Mouse (Mus musculus) forebrain, embryonic 14.5 days (tissue): Measurements from ENCODE around the gene Slc22a1. TPM values are rescaled to one million over a fixed set of nuclear protein-coding genes. Genes with fewer than 3 reads are reported as not detected.

ENCODE experiments used
- ATAC-seq: fragments of 200-750 bp; cut with Nextera tagmentation; 2 replicates; pipeline ENCODE4 v1.8.0; 2017; ENCODE audit warnings: mild to moderate bottlenecking, moderate library complexity
- DNase-seq: peaks from one replicate; pipeline ENCODE4 v3.0.0-alpha.2; 2015; ENCODE audit warnings: low spot score
- H3K27ac ChIP-seq: fragments of 300-500 bp; sonication (generic); 2 replicates; pipeline ENCODE4 v1.5.1; 2014; ENCODE audit warnings: low read depth, mild to moderate bottlenecking, control low read depth, low read length, moderate library complexity
- H3K27me3 ChIP-seq: fragments of 300-500 bp; sonication (generic); replicated peaks from 2 replicates; pipeline ENCODE4 v1.6.1; 2014; ENCODE audit warnings: low read length, control low read depth, mixed read lengths; ENCODE audit not compliant: control insufficient read depth, insufficient read depth
- H3K36me3 ChIP-seq: fragments of 300-500 bp; sonication (generic); 2 replicates; pipeline ENCODE4 v1.6.1; 2014; ENCODE audit warnings: low read length, control low read depth; ENCODE audit not compliant: control insufficient read depth, insufficient read depth
- H3K4me1 ChIP-seq: fragments of 300-500 bp; sonication (generic); 2 replicates; pipeline ENCODE4 v1.6.1; 2014; ENCODE audit warnings: antibody characterized with exemption, low read length, control low read depth; ENCODE audit not compliant: control insufficient read depth, insufficient read depth
- H3K4me2 ChIP-seq: fragments of 300-500 bp; sonication (generic); 2 replicates; pipeline ENCODE4 v1.6.1; 2014; ENCODE audit warnings: mild to moderate bottlenecking, control low read depth, low read length
- H3K4me3 ChIP-seq: fragments of 300-500 bp; sonication (generic); 2 replicates; pipeline ENCODE4 v1.5.1; 2014; ENCODE audit warnings: low read depth, low read length, control low read depth
- H3K9ac ChIP-seq: fragments of 300-500 bp; sonication (generic); 2 replicates; pipeline ENCODE4 v1.6.1; 2014; ENCODE audit warnings: mild to moderate bottlenecking, low read length, control low read depth, moderate library complexity
- H3K9me3 ChIP-seq: fragments of 300-500 bp; sonication (generic); replicated peaks from 2 replicates; pipeline ENCODE4 v1.6.1; 2016; ENCODE audit warnings: low read length, control low read depth, mixed read lengths; ENCODE audit not compliant: control insufficient read depth
- WGBS: fragments of 180-500 bp; shearing (Covaris S2); extraction: QIAGEN DNeasy Blood & Tissue Kit; methylation state at CpG from one replicate; pipeline ENCODE4 v1.1.7; 2014; 5-methylcytosine and 5-hydroxymethylcytosine counted together
- polyA plus RNA-seq: library from polyadenylated mRNA; unstranded; fragments of >200 nt; fragmentation: Nextera tagmentation; extraction: Ambion mirVana; gene quantifications from 2 replicates; pipeline ENCODE4 v1.2.1, GENCODE M21; 2014

Slc22a1 gene
- polyA plus RNA-seq = not detected in 2 replicates

DNA sequence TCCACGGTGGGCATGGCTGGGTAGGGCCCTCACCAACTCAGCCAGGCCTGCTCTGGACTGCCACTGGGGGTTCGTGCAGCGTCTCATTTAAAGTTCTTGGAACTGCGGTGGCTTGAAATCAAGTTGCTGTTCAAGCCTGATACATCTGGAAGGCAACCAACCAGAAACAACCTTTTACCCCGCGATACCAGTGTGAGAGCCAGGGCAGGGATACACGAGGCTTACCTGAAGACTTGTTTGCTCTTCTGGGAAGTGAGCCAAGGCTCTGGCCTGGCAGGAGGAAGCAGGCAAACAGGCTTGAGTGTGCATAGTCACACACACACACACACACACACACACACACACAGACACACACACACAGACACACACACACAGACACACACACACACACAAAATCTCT, at the start of gene Slc22a1:
Gene Slc22a1 (minus strand): TSS at position 184 of the 400 bp plus-strand sequence.
- Histone ChIP-seq H3K27ac (no peak within 1 kb of the TSS), H3K27me3 (no peaks in the 10 kb centered on the region), H3K9ac (no peak within 1 kb of the TSS), H3K4me3 (no peak within 1 kb of the TSS), H3K36me3 (no peaks in the 10 kb centered on the region), H3K4me2 (no peak within 1 kb of the TSS), H3K4me1 (no peaks in the 10 kb centered on the region), H3K9me3 (no peaks in the 10 kb centered on the region)
- WGBS = 82% methylated on average over 7 of the region's 7 CpGs
- ATAC-seq = no peak
- no peak for DNase-seq

DNA sequence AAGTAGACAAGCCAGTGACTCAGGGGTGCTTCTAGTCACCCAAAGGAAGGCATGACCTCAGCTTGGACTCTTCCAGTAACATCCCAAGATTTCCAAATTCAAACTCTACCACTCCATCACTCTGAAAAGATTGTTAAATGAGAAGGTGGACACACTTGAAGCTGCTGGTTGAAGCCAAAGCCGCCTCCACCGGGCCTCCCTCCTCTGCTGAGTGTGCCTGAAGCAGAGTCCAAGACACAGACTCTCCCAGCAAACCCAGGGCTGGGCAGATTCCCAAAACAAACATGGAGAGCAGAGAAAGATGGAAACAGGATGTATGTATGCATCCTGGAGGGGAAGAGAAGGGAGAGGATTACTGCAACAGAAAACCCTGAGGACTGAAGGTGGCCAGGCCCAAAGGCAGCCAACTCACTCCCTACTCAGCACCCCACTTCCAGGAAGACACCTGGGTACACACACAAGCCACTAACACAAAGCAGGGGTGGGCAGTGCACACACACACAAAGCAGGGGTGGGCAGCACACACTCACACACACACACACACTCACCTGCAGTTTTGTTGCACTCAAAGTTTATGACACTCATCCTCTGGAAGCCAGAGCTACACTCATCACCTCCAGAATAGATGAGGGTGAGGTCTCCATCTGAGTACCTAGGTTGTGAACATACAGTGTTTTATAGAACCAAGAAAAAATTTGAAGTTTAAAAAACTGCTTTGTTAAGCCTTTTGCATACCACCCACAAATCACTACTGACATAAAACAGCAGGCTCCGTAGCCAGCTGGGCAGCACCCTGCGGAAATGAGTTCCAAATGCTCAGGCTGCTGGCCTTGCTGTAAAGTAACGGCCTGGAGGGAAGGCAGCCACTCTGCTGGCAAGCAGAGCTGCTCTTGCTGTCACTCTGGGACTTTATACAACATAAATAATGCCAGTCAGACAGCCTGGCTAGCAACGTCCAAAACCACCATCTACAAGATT, 49.4 kb upstream of the Slc22a1 start:
- peaks cover 6% of the 10 kb centered on the region; the same call in 1 of the 2 replicates for H3K4me1 ChIP-seq

DNA sequence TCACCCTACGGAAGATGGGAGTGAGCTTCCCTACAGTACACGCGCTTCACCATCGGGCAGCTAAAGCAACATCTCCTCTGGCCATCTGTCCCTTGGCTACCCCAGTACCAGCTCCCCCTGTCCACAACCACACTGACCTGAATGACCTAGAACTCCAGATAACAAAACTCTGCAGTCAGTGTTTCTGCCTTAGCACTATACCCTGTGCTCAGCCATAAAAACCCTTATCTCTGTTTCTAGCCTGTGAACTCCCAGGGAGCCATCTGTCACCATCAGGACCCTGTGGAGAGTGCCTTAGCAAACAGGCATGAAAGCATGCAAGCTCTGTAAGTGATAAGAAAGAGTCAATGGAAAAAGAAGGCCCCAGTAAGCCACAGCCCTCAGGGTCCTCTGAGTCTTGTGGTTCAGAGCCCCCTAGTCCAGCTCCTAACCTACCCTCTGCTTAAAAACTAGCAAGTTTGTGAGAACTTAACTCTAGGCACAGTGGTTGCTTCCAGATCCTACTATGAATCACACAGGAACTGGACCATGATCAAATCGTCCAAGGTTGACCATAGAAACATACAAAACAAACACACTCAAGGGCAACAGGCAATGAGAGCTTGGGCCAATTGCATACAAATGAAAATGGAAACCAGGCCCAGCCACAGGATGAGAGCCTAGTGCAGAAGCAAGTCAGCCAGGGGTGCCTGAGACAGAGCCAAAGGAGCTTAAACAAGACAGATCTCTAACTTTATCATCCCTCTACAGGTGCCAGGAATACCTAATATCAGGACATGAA, 48.5 kb upstream of the Slc22a1 start:
- DNase-seq = no peak
- peaks cover 6% of the 10 kb centered on the region; the same call in 1 of the 2 replicates for H3K4me1 ChIP-seq
- H3K4me3 ChIP-seq = no peak overlapping the region
- no peaks in the 10 kb centered on the region for H3K27me3 ChIP-seq
- peaks cover 59% of the 10 kb centered on the region for H3K36me3 ChIP-seq
- H3K9ac ChIP-seq = no peak overlapping the region
- no peak overlapping the region for H3K4me2 ChIP-seq
- H3K9me3 ChIP-seq = no peaks in the 10 kb centered on the region
- H3K27ac ChIP-seq = no peak overlapping the region
- no peak for ATAC-seq
- WGBS = 93% methylated on average over 5 of the region's 5 CpGs

More for the DNA sequence above, 49.4 kb upstream of the Slc22a1 start:
- Histone ChIP-seq H3K27ac (no peak overlapping the region; the same call in none of the 2 replicates), H3K9ac (no peak overlapping the region), H3K9me3 (no peaks in the 10 kb centered on the region), H3K4me3 (no peak overlapping the region), H3K4me2 (no peak overlapping the region), H3K27me3 (no peaks in the 10 kb centered on the region), H3K36me3 (peaks cover 54% of the 10 kb centered on the region)
- DNase-seq (no peak), ATAC-seq (0 out of 2 replicates have a peak, but pooled peaks have one; percentile 23)
- WGBS = 72% methylated on average over 6 of the region's 6 CpGs

DNA sequence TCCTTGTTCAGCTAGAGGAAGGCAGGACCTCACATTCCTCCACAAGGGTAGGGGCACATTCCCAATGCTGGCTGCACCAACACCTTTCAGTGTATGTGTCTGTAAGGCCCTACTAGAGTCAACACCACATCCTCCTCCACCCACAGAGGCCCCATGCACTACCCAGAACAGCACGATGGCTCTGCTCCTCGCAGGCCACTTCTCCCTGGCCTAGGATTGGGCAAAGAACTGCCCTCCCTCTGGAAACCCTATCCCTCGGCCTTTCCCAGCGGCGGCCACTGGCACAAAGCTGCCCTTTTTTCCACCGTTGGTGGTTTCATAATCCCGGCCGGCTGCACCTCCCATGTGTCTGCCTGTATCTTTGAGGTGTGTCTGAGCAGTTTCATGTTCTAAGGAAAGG, 47.0 kb upstream of the Slc22a1 start:
- no peak for ATAC-seq
- Histone ChIP-seq H3K4me3 (no peak overlapping the region), H3K27me3 (no peaks in the 10 kb centered on the region), H3K36me3 (peaks cover 72% of the 10 kb centered on the region), H3K4me1 (peaks cover 6% of the 10 kb centered on the region; the same call in 1 of the 2 replicates), H3K4me2 (no peak overlapping the region), H3K9ac (no peak overlapping the region; the same call in 1 of the 2 replicates), H3K27ac (no peak overlapping the region), H3K9me3 (no peaks in the 10 kb centered on the region)
- DNase-seq = no peak
- 52% methylated on average over 8 of the region's 8 CpGs for WGBS

DNA sequence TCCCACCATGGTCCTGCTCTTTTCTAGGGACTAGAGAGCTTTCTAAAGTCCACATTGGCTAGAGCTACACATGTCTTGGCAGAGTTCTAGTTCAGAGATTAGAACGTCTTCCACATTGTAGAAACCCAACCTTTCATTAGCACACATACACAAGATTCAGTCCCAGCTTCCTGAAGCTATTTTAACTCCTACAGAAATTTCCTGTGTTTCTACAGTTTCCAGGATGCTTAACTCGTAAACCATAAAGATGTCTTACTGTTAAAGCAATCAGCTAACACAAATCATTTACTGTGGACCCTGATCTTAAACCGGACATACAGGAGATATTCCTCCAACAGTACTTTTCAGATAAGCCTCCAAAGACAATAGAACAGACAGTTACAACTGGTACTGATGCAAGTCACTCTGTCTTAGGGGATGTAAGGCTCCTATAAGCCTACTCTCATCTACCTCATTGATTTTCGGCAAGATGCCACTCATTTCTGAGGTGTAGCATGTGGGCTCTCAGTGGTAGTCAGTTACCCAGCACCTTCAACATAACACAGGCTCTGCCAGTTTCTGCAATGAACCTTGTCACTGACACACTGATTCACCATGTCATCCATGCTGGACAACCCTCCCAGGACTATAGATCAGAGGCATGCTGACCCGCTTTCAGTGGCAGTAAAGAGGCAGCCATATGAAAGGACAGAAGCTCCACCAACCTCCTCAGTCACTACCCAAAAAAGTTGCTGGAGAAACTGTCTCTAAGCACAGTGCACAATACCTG, 45.7 kb upstream of the Slc22a1 start:
- no peak overlapping the region for H3K4me2 ChIP-seq
- H3K9ac ChIP-seq = no peak overlapping the region
- H3K9me3 ChIP-seq = no peaks in the 10 kb centered on the region
- H3K4me1 ChIP-seq = peaks cover 6% of the 10 kb centered on the region; the same call in 1 of the 2 replicates
- H3K27me3 ChIP-seq = no peaks in the 10 kb centered on the region
- DNase-seq (no peak), ATAC-seq (no peak)
- no peak overlapping the region for H3K27ac ChIP-seq
- H3K4me3 ChIP-seq = no peak overlapping the region
- H3K36me3 ChIP-seq = peaks cover 76% of the 10 kb centered on the region
- 93% methylated on average over 5 of the region's 5 CpGs for WGBS

DNA sequence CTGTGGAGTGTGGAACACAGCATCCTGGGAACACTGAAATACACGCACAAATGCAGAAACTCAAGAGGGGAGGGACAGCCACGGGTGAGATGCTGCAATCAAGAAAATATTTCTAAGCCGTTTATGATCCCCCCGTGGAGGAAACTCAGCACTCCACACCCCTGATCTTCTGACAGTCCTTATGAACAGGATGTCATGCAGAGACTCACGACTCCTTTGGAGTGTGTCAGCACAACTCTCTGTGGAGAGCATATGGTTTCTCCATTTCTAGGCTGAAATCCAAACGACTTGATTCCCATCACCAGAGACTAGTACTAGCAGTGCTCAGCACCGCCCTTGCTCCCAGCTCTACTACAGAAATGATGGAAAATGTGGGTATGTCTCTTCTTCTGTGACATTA, 42.6 kb upstream of the Slc22a1 start:
- H3K9ac ChIP-seq = no peak overlapping the region
- WGBS = 74% methylated on average over 7 of the region's 7 CpGs
- peak; percentile 80; the same call in 1 of the 2 replicates for ATAC-seq
- H3K9me3 ChIP-seq = no peaks in the 10 kb centered on the region
- no peaks in the 10 kb centered on the region for H3K4me1 ChIP-seq
- no peak overlapping the region for H3K27ac ChIP-seq
- peaks cover 88% of the 10 kb centered on the region for H3K36me3 ChIP-seq
- H3K4me2 ChIP-seq = no peak overlapping the region
- H3K27me3 ChIP-seq = no peaks in the 10 kb centered on the region
- H3K4me3 ChIP-seq = no peak overlapping the region
- DNase-seq = peak; percentile 77

DNA sequence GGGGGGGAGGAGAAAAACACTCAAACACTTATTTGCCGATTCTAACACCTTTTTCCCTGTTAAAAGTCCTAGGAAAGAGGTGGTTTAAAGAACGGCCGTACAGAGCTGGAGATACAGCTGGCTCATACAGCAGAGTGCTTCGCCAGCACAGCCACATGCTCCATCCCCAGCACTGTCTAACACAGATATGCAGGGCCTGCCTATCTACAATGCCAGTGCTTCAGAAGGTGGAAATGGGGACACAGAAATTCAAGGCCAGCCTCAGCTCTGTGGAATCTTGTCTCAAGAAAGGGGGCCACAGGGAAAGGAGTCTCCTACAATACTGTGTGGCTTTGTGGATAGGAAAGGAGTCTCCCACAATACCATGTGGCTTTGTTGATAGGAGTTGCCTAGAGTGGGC, 41.8 kb upstream of the Slc22a1 start:
- Histone ChIP-seq H3K27ac (peak overlapping the region; percentile 21; the same call in 1 of the 2 replicates), H3K9ac (no peak overlapping the region), H3K27me3 (no peaks in the 10 kb centered on the region), H3K9me3 (no peaks in the 10 kb centered on the region), H3K4me1 (no peaks in the 10 kb centered on the region), H3K4me2 (no peak overlapping the region), H3K4me3 (no peak overlapping the region), H3K36me3 (peaks cover 93% of the 10 kb centered on the region)
- WGBS = 96% methylated on average over 4 of the region's 4 CpGs
- DNase-seq (no peak), ATAC-seq (no peak)

DNA sequence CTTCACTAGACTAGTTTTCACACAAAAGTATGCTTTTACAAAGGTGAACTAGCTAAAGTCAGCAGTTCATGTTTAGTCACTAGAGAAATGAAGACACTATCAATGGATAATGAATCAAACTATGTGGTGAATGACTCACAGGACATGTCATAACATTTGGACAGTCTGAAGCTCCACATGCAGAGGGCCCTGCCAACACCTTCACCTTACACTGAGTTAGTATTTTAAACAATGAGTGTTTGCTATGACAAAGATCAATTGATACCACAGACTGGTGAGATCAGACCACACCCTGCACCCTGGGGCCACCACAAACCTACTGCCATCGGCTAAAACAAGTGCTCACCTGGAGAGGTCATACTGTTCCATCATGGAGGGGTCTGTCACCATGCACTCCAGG, 39.4 kb upstream of the Slc22a1 start:
- DNase-seq (no peak), ATAC-seq (no peak)
- Histone ChIP-seq H3K4me1 (no peaks in the 10 kb centered on the region), H3K27me3 (no peaks in the 10 kb centered on the region), H3K4me3 (no peak overlapping the region), H3K4me2 (no peak overlapping the region), H3K27ac (no peak overlapping the region), H3K9me3 (no peaks in the 10 kb centered on the region), H3K36me3 (peaks cover 93% of the 10 kb centered on the region), H3K9ac (no peak overlapping the region)
- 83% methylated on average over 1 of the region's 1 CpGs for WGBS
